Mouse (Mus musculus) left cerebral cortex, postnatal 4 days (tissue): ENCODE results near the gene Gm10778. TPM values are rescaled to one million over a fixed set of nuclear protein-coding genes. Genes with fewer than 3 reads are reported as not detected.
"Not testable (repeated sequence)": the region's sequence is repeated elsewhere in the genome, so short reads cannot be mapped to it uniquely, and the experiment has no call there.

Experiments
- DNase-seq: peaks from one replicate; pipeline ENCODE4 v3.0.0-alpha.2; 2022
- intact Hi-C: fragments of 180-260 bp; cut with DNase I; formaldehyde crosslinking; loops from one replicate; pipeline ENCODE4 v1.15.1; 2025
- total RNA-seq, 2 experiments: library from RNA; stranded (reverse); gene quantifications; 2 replicates each; pipeline ENCODE4 v1.2.3; 2021

Gm10778 gene
- total RNA-seq, 2 experiments from 2014 or later = 5.4 to 5.5 TPM

- intact Hi-C loops = no loop called here
Measured at GRCm38 (mm10) chr10:81626994-81627835, 21.6 kb upstream of the Gm10778 start, which contains the start of gene Sirt6. Gene Sirt6 (minus strand): TSS chr10:81627797.

GRCm38 (mm10) chr10:81627836-81628220 is 21.0 kb upstream of the Gm10778 start:
- intact Hi-C loops = no loop called here
- DNase-seq = no peak

More at GRCm38 (mm10) chr10:81626994-81627835, 21.6 kb upstream of the Gm10778 start, which contains the start of gene Sirt6:
- peak; percentile 93 for DNase-seq

GRCm38 (mm10) chr10:81628390-81628789 is 20.5 kb upstream of the Gm10778 start, which contains the start of gene Ankrd24:
Gene Ankrd24 (plus strand): TSS chr10:81628540.
- DNase-seq = no peak
- intact Hi-C loops = no loop called here

GRCm38 (mm10) chr10:81633253-81634099 is 15.4 kb upstream of the Gm10778 start:
- DNase-seq = peak; percentile 80
- intact Hi-C loops = no loop called here

- DNase-seq = no peak
- intact Hi-C loops = loop anchor here (5.0 kb wide), 1 partner anchor 536 kb away; no protein-coding TSS in a partner anchor
Measured at GRCm38 (mm10) chr10:81636338-81636737, 12.5 kb upstream of the Gm10778 start.

GRCm38 (mm10) chr10:81638101-81638500 is 10.8 kb upstream of the Gm10778 start:
- intact Hi-C loops = loop anchor here (5.0 kb wide), 1 partner anchor 534 kb away; no protein-coding TSS in a partner anchor
- no peak for DNase-seq

GRCm38 (mm10) chr10:81640825-81641224 is 8.0 kb upstream of the Gm10778 start:
- DNase-seq = not testable (repeated sequence)

GRCm38 (mm10) chr10:81641566-81641965 is 7.3 kb upstream of the Gm10778 start:
- no peak for DNase-seq
- intact Hi-C loops = no loop called here

More at GRCm38 (mm10) chr10:81640825-81641224, 8.0 kb upstream of the Gm10778 start:
- intact Hi-C loops = not testable (repeated sequence)

GRCm38 (mm10) chr10:81641978-81642647 is 6.7 kb upstream of the Gm10778 start:
- no peak for DNase-seq
- intact Hi-C loops = no loop called here

- intact Hi-C loops = no loop called here
- no peak for DNase-seq
Measured at GRCm38 (mm10) chr10:81642648-81643448, 6.0 kb upstream of the Gm10778 start.

GRCm38 (mm10) chr10:81643449-81644055 is 5.3 kb upstream of the Gm10778 start:
- peak; percentile 98 for DNase-seq

GRCm38 (mm10) chr10:81644162-81644561 is 4.7 kb upstream of the Gm10778 start:
- no peak for DNase-seq
- intact Hi-C loops = no loop called here

More at GRCm38 (mm10) chr10:81643449-81644055, 5.3 kb upstream of the Gm10778 start:
- intact Hi-C loops = no loop called here

- intact Hi-C loops = no loop called here
- no peak for DNase-seq
Measured at GRCm38 (mm10) chr10:81644716-81645115, 4.1 kb upstream of the Gm10778 start.

- DNase-seq = no peak
- intact Hi-C loops = no loop called here
Measured at GRCm38 (mm10) chr10:81645391-81645790, 3.5 kb upstream of the Gm10778 start.

GRCm38 (mm10) chr10:81646015-81646555 is 2.8 kb upstream of the Gm10778 start:
- intact Hi-C loops = no loop called here
- no peak for DNase-seq

GRCm38 (mm10) chr10:81655178-81655577 is 6.3 kb downstream of the Gm10778 start:
- DNase-seq = no peak
- intact Hi-C loops = no loop called here

- no peak for DNase-seq
- intact Hi-C loops = no loop called here
Measured at GRCm38 (mm10) chr10:81656174-81656573, 7.3 kb downstream of the Gm10778 start.

- intact Hi-C loops, DNase-seq: not testable (repeated sequence)
Measured at GRCm38 (mm10) chr10:81687114-81687513, 38.3 kb downstream of the Gm10778 start.
